Mouse (Mus musculus) hematopoietic stem cell, adult 5-6 weeks (primary cell): ENCODE measurements at regions not wholly inside any gene's neighbourhood (a gene's known extent, or its start where the extent isn't known, plus 50 kb on each side); places are given as distances from the start of the nearest gene placed in this dataset.

Experiments
- ATAC-seq, 2 experiments: fragments of 125-278 bp in 1 of 2; replicated peaks in 1 of 2; 2 replicates each; pipeline ENCODE4 v1.8.0; 2016 to 2017; ENCODE audit warnings: inconsistent platforms in 2 of 2, mild to moderate bottlenecking in 2 of 2, moderate number of reproducible peaks in 2 of 2, low read depth in 1 of 2, moderate TSS enrichment in 1 of 2; ENCODE audit not compliant: low FRiP score in 2 of 2, poor library complexity in 2 of 2, severe bottlenecking in 2 of 2, insufficient read depth in 1 of 2, low TSS enrichment in 1 of 2

GRCm38 (mm10) chr14:25150968-25151367 lies 308.0 kb upstream of the Zmiz1 start:
- ATAC-seq, result peak; percentile 48 to 56; a peak in 2 of 4 replicates

GRCm38 (mm10) chr14:25151485-25151884 lies 307.5 kb upstream of the Zmiz1 start:
- ATAC-seq, result no peak

- no peak for ATAC-seq
Observed at GRCm38 (mm10) chr14:25153573-25153972, 305.4 kb upstream of the Zmiz1 start.

GRCm38 (mm10) chr14:25154180-25154579 lies 304.8 kb upstream of the Zmiz1 start:
- no peak for ATAC-seq

GRCm38 (mm10) chr14:25155008-25155783 lies 303.8 kb upstream of the Zmiz1 start:
- ATAC-seq, result no peak

GRCm38 (mm10) chr14:25156171-25156570 lies 302.8 kb upstream of the Zmiz1 start:
- no peak for ATAC-seq

- no peak for ATAC-seq
Observed at GRCm38 (mm10) chr14:25161684-25162321, 297.2 kb upstream of the Zmiz1 start.

- no peak for ATAC-seq
Observed at GRCm38 (mm10) chr14:25166217-25166616, 292.8 kb upstream of the Zmiz1 start.

GRCm38 (mm10) chr14:25167604-25168003 lies 291.4 kb upstream of the Zmiz1 start:
- no peak for ATAC-seq

- ATAC-seq, result no peak
Observed at GRCm38 (mm10) chr14:25168310-25168709, 290.7 kb upstream of the Zmiz1 start.

- no peak for ATAC-seq
Observed at GRCm38 (mm10) chr14:25173281-25173680, 285.7 kb upstream of the Zmiz1 start.

- no peak for ATAC-seq
Observed at GRCm38 (mm10) chr14:25173873-25174272, 285.1 kb upstream of the Zmiz1 start.

- no peak for ATAC-seq
Observed at GRCm38 (mm10) chr14:25174402-25174801, 284.6 kb upstream of the Zmiz1 start.

- no peak for ATAC-seq
Observed at GRCm38 (mm10) chr14:25176206-25176605, 282.8 kb upstream of the Zmiz1 start.

GRCm38 (mm10) chr14:25180126-25180525 lies 278.9 kb upstream of the Zmiz1 start:
- no peak for ATAC-seq

- no peak for ATAC-seq
Observed at GRCm38 (mm10) chr14:25181406-25181805, 277.6 kb upstream of the Zmiz1 start.

- no peak for ATAC-seq
Observed at GRCm38 (mm10) chr14:25184042-25184441, 274.9 kb upstream of the Zmiz1 start.

- no peak for ATAC-seq
Observed at GRCm38 (mm10) chr14:25184875-25185274, 274.1 kb upstream of the Zmiz1 start.

GRCm38 (mm10) chr14:25185556-25185958 lies 273.4 kb upstream of the Zmiz1 start:
- no peak for ATAC-seq
